14 mouse cellular contexts compared by ENCODE assay signal in genomic region chr2:145103295-145103694, GRCm38 (mm10).
"Had no signal": no experiment of that assay in that cellular context is flagged by ENCODE, and none has a peak within 500 bp of the region (broad histone marks: within the 10 kb centered on the region; RNA-seq: fewer than 3 reads in every experiment).

No protein-coding gene starts in this region.

- DNase-seq: kidney, postnatal 36 days; lung, postnatal 10 days; retina, postnatal 1 day; right cerebral cortex, postnatal 4 days; spleen, adult 18-20 months; thymus, adult 18-20 months; thymus, postnatal 25 days had no signal

- H3K27ac ChIP-seq: kidney, postnatal 0 days; limb, embryonic 15.5 days; liver, embryonic 12.5 days; macrophage; midbrain, embryonic 15.5 days; neural tube, embryonic 12.5 days had no signal

- H3K4me1 ChIP-seq: limb, embryonic 15.5 days; liver, embryonic 12.5 days; megakaryocyte, embryonic 14.5 days; midbrain, embryonic 15.5 days; neural tube, embryonic 12.5 days had no signal

- H3K27me3 ChIP-seq: limb, embryonic 15.5 days; liver, embryonic 12.5 days; midbrain, embryonic 15.5 days; neural tube, embryonic 12.5 days had no signal

- H3K4me3 ChIP-seq: limb, embryonic 15.5 days; liver, embryonic 12.5 days; megakaryocyte, embryonic 14.5 days; midbrain, embryonic 15.5 days; neural tube, embryonic 12.5 days had no signal
